Mouse (Mus musculus) G1E-ER4 (cell line): ENCODE data around the gene Etnk1. TPM values are rescaled to one million over a fixed set of nuclear protein-coding genes. Genes with fewer than 3 reads are reported as not detected.

Experiments used
- GATA1 ChIP-seq: IDR thresholded peaks from one replicate; pipeline ENCODE4 v1.8.0; 2012; ENCODE audit warnings: low read length, inconsistent platforms
- polyA plus RNA-seq: library from polyadenylated mRNA; stranded (reverse); fragments of >175 nt; gene quantifications from 2 replicates; pipeline ENCODE4 v1.2.3, GENCODE M21; 2012

Gene Etnk1
- polyA plus RNA-seq, 1 experiment, result 62.3 TPM

DNA sequence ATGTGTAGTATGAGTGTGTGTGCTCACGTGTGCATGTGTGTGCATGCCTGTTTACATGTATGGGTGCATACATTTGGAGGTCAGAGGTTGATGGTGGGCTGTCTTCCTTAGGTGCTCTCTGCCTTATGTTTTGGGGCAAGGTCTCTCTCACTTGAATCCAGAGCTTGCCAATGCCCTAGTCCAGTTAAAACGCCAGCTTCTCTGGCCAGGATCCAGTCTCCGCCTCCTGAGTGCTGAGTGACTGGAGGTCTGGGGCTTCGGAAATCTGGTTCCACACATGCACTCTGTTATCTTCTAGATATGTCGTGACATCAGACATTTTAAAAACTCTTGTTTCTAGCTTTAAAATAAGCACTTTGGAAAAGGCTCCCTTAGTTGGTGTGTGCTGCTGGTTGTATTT, 61.7 kb downstream of the Etnk1 start:
- TF ChIP-seq GATA1, result no peak

DNA sequence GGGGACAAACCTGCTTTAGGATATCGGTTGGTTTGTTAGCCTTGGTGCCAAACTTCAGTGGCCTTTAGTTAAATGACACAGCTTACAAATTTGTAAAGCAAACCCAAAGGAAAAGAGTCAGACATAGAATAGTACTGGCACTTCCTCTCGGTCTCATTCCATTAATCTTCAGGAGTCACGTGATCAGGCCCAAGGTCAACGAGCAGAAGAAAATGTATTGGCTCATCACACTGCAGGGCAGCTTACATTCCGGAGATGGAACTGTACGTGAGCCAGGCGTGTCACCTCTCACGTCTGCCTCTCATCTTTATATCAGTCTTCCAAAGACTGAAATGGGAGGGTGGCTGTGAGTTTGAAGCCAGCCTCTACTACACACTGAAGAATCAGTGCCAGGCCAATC, 62.9 kb downstream of the Etnk1 start:
- TF ChIP-seq GATA1, result no peak

DNA sequence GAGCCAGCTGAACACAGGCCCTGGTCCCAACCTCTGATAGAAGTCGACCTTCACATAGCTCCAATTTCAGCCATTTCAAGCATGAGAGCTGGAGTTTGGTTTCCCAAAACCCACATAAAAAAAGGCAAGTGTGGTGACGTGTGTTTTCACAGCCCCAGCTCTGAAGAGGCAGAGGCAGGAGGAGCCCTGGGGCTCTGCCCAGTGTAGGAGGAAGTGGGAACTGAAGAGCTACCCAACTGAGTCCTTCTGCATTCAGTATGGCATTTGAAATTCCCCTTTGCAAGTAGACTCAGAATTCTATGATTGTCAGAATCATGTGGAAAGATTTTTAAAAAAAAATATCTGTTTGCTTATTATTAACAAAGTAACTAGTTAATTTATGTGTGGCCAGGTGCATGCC, 63.9 kb downstream of the Etnk1 start:
- TF ChIP-seq GATA1, result no peak

DNA sequence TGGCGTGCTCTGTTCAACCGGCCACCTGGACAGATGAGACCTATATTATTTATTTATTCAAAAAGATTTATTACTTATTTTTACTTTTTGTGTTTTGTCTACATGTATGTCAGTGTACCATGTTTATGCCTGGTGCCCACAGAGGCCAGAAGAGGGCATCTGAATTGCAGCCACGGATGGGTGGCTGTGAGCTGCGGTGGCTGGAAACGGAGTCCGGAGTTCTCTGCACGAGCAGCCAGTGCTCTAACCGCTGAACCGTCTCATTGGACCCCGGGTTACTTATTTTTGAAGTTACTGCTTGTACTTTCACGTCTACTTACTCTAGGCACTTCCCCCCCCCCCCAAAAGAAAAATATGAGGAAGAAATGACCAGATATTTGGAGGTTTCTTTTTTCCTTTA, 65.7 kb downstream of the Etnk1 start:
- no peak for TF ChIP-seq GATA1

DNA sequence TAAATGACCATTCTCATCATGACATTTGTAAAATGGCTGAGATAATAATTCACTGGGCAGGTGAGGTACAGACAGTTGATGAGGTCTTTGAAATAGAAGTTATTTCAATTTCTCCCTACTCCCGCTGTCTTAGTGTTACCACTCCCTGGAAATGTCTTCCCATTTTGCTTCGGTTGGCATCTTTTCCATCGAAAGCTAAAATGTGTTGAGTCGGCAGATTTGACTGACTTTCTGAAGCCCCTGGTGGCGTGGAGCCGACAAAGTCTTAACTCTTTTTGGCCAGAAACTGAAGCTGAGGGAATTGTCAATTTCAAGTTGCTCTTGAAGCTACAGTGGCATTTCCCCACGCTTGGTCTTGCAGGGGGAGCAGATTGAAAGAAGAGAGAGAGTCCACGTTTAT, 67.8 kb downstream of the Etnk1 start:
- TF ChIP-seq GATA1, result no peak

DNA sequence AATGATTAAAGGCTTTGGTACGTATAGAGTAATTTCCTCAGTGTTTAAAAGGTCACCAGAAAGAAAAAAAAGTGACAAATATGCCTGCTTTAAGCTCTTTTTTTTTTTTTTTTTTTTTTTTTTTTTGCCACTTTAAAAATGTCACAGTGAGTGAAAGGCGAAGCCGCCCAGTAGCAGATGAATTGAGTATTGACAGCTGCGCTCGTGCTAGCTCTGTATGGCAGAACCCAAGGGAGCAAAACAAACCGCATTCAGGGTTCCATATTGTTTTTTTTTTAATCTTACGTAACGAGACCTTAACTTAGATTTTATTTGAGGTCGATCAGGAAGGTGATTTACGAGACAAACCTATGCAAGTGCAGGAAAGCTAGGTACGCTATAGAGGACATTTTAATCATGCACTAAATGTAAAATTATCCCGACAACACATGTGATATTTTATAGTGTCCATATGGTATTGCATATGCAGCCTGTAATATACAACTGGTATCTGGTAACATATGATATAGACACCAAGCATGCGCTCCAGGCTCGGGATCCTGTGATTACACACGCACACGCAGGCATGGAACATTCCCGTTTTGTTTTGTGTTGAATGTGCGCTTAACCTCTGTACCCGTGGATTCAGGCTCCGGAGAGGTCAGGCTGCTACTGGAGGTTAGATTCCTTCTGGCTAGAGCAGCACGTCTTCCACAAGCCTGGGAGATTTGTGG, 72.5 kb downstream of the Etnk1 start:
- no peak for TF ChIP-seq GATA1

DNA sequence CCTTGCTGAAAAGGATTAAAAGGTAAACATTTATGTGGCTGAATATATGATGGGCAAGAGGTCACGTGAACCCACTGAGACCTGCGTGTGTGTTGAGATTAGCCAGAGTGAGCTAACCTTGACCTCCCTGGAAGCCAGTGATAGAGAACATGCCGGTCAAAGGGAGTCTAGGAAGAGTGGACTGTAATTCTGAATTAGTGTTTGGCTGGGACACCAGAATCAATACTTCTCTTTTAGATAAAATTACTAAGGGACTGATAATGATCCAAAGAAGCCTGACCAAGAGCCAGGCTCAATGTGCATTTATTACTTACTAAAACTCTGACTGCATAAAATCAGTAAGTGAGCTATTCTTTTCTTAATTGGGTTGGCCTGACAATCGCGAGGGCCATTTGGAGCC, 76.2 kb downstream of the Etnk1 start:
- TF ChIP-seq GATA1, result no peak

DNA sequence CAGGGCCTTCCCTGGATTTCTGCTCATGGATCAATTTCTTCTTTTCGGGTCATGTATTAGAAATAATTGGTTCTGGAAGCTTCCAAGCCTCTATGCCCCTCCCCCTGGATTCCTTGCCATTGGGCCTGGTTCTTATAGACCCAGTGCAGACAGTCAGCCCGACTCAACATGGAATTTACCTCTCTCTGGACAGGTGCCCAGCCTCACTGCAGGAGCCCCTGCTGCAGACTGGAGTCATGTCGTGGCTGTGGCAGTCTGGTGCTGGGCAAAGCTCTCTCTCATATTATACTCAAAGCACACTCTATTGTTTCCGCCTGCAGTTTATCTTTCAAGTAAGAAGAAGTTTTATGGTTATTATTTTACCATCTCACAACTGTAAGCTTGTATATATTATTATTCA, 90.9 kb downstream of the Etnk1 start:
- no peak for TF ChIP-seq GATA1

DNA sequence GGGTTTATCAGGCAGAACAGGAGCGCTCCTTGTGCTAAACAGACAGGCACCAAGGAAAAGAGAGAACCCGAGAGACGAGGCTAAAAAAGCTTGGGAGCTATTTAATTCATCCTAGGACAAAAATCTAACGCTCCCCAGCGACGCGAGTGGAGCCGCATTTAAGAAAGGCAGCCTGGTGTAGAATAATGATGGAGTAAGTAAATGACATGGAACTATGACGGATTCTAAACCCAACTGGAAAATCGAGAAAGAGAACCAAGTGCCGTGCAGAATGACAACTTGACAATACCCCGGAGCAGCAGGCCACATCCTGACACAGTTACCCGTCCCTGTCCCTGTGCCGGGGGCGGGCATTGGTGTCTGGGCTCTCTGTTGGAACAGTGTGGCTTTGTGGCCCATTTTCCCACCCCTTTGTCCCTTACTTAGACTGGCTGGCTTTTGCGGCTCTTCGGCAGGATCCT, 92.2 kb downstream of the Etnk1 start:
- no peak for TF ChIP-seq GATA1

DNA sequence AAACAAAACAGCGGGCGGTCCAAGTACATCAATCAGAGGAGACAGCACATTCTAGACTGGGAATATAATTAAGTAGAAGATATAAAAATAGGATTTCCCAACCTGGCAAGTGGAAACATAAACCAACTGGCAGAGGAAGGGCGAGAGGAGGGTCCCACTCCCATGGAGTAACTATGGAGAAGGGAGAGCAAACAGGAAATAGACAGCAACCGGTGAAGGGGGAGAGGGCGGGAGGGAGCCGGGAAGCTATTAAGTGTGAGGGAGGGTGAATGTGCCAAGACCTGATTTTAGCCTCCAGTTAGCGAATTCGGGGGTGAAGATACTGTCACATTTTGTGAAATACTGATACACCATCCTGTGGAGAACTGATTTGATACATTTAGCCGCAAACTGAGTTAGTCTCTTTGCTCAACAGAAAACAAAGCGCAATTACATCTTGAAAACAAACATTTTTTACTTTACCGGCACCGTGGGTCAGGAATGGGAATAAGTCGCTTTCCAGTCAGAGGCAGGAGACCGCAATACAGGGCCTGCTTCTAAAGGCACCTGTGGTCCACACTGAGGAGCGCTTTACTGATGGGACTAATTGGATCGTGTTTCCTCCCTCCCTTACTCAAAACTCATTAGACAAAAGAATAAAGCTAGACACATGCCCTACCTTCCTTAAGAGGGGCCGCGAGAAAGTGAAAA, 93.0 kb downstream of the Etnk1 start:
- no peak for TF ChIP-seq GATA1

DNA sequence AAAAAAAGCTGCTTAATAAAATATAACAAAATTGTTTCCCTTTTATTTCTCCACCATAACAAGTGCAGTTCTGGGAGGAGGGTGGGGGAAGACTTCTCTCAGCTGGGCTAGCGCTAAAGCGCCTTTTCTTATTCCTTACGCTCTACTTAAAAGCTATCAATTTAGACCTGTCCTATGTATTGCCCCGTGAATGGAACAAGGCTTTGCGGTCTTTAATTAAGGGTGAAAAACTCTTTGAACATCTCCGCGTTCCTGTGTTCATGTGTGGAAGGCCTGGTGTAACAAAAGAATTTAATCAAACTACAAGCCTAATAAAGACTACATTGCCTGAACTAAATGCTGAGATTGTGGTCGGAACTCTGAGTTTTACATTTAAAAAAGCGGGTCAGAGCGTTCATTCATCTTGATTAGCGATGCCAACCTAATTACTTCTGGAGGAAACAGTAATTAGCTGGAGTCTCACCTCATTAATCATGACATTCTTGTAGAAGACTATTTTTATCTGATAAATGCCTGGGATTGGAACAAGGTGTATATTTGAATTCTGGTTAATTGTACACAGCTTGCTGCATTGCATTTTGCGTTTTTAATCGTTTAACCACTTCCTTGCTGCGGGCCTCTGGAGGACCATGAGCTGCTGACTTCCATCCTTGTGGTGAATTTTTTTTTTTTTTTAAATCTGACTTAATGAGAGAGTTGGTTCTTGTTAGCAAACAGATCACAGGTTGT, 93.7 kb downstream of the Etnk1 start:
- no peak for TF ChIP-seq GATA1

DNA sequence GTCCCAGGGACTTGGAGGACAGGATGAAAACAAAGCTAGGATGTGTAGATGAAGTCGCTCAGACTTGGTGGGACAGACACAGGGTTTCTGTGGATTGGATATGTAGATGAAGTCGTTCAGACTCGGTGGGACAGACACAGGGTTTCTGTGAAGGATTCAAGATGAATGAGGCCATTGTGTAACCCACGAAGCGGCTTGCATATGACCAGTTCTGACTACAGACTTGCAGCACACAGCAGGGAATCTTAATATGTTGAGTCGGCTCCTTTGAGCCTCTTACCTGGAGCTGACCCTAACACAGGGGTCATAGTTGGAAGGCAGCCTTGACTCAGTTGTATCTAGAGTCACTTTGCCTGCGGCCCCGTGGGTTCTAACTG, 94.3 kb downstream of the Etnk1 start:
- TF ChIP-seq GATA1, result no peak

DNA sequence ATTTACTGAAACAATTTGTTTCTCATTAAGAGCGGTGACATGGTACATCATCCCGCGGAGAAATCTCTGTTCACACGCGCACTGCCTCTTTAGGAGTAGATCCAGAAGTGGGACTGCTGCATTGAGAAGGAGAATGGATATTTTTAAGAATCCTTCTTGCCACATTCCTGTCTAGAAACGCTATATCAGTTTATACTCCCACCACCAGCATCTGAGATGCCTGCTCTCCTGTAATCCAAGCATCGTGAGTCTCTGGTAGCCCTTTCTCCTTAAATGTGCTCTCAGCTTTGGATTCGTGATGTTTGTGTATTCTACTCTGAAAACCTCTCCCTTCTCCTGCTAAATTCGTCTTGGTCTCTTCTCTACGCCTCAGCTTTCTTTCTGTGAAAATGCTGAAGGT, 98.5 kb downstream of the Etnk1 start:
- no peak for TF ChIP-seq GATA1

DNA sequence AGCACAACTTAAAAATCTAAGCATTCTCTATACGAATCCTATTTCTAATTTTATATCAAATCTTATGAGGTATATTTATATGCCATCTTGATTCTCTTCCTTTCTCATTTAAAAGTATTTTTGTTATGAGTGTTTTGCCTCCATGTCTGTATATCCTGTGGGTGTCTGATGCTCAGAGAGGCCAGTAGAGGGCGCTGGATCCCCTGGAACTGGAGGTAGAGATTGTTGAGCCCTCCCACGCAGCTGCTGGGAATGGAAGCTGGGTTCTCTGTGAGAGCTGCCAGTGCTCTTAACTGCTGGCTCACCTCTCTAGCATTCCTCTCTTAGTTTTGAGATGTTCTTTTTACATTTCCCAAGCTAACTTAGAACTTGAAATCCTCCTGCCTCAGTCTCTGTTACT, 112.2 kb downstream of the Etnk1 start:
- TF ChIP-seq GATA1, result no peak

Other genes starting within 250 kb of the Etnk1 start
- not detected in 2 replicates for gene St8sia1, start 202.8 kb upstream of the Etnk1 start, polyA plus RNA-seq
- gene C2cd5, start 67.1 kb upstream of the Etnk1 start, polyA plus RNA-seq, result 10.2 and 19.0 TPM in 2 replicates